Mouse (Mus musculus): ENCODE measurements around the gene Reep1.
"Not testable (repeated sequence)": the region's sequence is repeated elsewhere in the genome, so short reads cannot be mapped to it uniquely, and the experiment has no call there.

The Reep1 gene

GRCm38 (mm10) chr6:71788348-71788747 lies 81.0 kb downstream of the Reep1 start:
- DNase-seq, result peak; percentile 51

DNA sequence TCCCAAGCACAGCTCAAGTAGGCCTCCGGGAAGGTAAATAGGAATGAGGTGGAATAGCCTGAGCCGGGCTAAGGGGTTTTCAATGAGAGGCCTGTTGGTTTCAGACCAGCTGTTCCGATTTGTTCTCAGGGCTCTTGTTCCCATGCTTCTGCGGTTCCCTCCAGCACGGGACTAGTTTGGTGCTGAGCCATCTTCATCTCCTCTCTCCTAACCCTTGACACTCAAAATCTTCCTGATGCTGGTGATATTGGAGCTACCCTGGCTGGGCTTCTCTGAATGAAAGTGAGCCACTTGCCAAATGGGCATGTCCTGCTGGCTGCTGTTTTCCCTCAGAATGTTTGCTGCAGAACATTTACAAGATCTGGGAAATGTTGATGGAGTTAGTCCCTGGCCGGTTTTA lies 84.4 kb downstream of the Reep1 start:
- DNase-seq, result no peak

GRCm38 (mm10) chr6:71799391-71799790 lies 92.0 kb downstream of the Reep1 start:
- DNase-seq, result no peak

DNA sequence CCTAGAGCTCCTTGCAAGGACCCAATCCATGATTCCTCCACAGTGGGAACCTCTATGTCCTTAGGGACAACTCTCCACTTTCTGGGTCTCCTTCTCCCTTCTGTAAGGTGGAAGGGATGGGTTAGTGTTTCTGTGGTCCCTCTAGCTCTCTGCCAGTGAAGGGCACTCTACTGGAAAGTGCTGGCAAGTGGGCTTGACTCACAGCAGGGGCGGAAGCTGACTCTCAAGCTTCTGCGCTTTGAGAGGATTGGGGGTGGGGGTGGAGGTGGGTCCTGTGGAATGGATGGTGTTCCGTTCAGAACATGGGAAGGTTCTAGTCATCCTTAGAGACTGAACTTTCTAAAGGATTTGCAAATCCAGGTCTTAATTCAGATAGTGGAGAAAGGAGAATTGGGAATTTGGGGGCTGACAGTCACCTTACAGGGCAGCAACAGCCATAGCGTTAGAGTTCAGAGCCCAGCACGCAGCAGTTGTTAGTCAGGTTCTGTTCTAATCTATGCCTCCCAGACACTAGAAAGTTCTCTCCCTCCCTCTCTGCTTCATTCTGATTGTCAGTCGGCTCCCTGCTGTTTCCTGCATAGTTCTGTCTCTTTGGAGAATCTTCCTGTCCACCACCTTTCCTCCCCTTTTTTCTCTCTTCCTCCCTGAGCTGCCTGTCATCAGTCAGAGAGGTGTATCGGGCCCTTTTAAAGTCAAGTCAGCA lies 93.8 kb downstream of the Reep1 start:
- DNase-seq, result no peak

- DNase-seq, result no peak
Measured at GRCm38 (mm10) chr6:71801714-71802094, 94.3 kb downstream of the Reep1 start.

- no peak for DNase-seq
Measured at GRCm38 (mm10) chr6:71803609-71804008, 96.2 kb downstream of the Reep1 start.

GRCm38 (mm10) chr6:71804061-71804829 lies 96.9 kb downstream of the Reep1 start:
- DNase-seq, result peak; percentile 85

DNA sequence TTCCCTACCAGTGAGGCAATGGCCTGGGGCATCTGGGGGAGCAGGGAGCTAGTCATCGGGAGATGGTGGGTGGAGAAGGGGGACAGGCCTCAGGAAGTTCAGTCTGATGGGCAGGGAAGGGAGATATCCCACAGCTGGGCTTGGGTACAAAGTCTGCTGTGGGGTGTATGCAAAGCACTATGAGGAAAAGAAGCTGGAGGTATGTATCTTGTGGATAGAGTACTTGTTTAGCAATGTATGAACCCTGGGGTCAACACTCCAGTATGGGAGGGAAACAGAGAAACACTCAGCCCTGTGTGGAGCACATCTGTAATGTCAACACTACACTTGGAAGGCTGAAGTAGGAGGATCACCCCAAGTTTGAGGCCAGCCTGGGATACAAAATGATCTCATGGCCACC lies 99.4 kb downstream of the Reep1 start:
- no peak for DNase-seq

DNA sequence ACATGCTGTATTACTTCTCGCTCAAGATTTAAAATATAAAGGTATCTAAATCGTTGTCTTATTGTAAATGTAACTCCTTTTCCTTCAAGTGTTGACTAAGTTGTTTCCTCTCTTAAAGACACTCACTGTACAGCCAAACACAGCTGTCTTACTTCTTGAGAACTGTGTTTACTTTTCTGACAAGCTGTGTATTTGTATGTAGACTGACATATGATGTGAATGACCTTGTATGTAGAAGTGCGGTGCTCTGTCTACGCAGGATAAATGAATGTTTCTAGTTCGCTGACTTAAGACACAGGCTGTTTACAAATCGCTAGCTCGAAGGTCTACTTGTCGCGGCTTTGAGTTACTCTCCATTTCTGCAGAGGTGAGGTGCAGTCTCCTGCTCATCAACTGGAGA lies 102.5 kb downstream of the Reep1 start:
- no peak for DNase-seq

DNA sequence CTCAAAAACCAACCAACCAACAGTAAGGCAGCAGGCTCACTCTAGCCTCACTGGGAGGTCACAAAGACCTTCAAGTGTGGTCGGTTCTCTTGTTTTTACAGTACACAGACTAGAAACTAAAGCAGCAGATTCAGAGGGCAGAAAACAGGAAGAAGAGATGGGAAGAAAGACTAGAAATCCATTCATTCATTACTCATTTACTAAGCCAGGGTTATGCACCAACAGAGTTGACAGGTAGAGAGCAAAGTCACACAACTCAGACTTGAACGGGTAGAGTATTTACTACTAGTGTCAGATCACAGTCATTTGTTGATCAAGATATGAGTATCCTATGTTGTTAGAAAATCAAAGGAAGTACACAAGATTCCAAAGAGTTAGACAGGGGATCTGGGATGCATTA lies 105.5 kb downstream of the Reep1 start:
- DNase-seq, result no peak

DNA sequence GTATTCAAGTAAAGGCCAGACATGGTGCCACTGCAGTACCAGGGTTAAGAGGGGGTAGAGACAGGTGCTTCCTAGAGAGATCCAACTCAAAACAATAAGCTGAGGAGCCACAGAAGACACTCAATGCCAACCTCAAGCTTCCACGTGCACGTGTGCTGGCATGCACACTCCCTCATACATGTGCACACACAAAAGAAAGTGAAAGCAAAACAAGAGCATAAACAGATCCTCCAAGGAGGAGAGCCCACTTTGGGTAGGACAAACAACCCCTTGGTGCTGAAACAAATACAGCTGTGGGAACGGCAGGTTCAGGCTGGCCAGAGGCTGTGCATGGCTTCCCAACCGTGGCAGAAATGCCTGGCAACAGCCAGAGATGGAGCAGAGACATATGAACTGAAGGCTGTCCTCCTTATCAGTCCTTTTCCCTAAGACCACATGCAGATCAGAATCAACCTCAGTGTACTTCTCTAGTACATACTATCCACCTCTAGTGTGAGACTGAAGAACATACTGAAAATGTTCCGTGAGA lies 112.5 kb downstream of the Reep1 start:
- no peak for DNase-seq

DNA sequence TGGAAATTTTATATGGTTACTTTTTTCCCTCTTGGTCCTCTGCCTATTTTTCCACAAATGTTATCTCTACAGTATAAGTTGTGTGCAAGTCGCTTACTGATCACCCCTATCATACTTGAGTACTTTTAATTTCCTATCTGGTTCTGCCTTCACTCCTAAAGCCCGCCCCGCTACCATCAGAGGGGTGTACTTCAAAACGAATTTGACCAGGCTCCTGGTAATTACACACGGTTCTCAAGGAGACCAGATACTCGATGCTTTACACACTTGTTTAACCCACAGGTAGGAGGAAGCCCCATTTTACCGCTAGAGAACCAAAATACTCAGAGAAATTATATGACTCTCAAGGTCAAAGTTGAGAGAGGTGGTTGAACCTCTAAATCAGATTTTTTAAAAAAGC lies 115.7 kb downstream of the Reep1 start:
- no peak for DNase-seq

GRCm38 (mm10) chr6:71823488-71823887 lies 116.1 kb downstream of the Reep1 start:
- DNase-seq, result peak; percentile 88

GRCm38 (mm10) chr6:71823961-71824360 lies 116.6 kb downstream of the Reep1 start:
- DNase-seq, result no peak

DNA sequence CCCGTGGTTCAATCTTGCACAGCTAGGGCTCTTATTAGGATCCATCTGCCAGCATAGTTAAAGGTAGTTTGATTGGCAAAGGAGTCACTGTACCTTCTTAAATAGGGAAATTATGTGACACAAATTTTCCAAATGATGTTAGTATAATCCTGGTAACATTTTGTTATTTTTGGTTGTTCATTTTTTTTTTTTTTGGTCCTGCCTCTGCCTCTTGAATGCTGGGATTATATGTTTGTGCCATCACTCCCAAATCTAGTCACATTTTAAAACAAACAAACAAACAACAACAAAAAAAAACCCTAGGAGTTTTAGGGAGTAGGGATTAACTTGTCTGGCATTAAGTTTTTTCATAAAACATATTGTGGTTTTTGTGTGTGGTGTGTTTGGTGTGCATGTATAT lies 119.5 kb downstream of the Reep1 start, which contains the start of gene Mrpl35:
Gene Mrpl35, minus strand, starts transcription at position 101 of the 400 bp plus-strand sequence.
- no peak for DNase-seq

GRCm38 (mm10) chr6:71829768-71830167 lies 122.4 kb downstream of the Reep1 start:
- no peak for DNase-seq

DNA sequence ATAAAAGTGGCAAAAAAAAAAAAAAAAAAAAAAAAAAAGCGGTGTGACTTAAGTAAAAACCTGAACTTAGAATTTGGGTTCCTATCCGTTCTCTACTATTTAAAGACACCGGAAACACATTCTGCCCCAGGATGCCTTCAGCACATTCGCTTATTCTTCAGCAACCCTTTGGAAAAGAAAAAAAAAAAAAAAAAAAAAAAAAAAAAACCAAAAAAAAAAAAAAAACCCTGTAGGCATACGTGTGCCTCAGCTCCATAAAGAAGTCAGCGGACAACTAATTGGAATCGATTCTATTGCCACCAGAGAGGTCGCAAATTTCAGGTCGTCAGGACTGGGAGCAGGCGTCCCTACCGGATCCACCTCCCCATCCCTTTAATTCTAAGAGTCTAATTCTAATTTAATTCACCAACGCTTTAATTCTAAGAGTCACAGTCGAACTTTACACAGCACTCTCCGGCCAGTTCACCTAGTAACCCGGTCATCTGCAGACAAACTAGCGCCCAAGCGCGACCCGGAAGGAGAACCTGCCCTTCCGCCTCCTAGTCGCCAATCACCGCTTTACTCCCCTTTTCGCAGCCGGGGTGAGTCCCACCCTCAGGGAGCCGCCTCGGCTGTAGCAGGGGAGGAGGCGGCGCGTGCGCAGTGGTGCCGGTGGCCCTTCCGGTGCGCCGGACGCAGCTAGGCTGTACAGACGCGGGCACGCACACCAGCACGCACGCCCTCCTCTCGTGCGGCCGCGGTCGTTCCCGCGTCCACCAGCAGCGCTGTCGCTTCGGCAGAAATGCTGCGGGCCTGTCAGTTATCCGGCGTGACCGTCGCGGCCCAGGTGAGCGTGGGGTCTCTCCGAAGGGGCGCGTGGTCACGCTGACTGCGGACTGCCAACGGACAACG lies 123.6 kb downstream of the Reep1 start, which contains the start of gene Immt:
Gene Immt, plus strand, starts transcription at position 642 of the 891 bp plus-strand sequence.
- DNase-seq, result peak; percentile 95

GRCm38 (mm10) chr6:71831581-71831960 lies 124.2 kb downstream of the Reep1 start:
- peak; percentile 93 for DNase-seq

GRCm38 (mm10) chr6:71836811-71837210 lies 129.4 kb downstream of the Reep1 start:
- no peak for DNase-seq

GRCm38 (mm10) chr6:71839815-71840214 lies 132.5 kb downstream of the Reep1 start:
- no peak for DNase-seq

- DNase-seq, result no peak
Measured at GRCm38 (mm10) chr6:71840597-71841290, 133.4 kb downstream of the Reep1 start.

GRCm38 (mm10) chr6:71846906-71847305 lies 139.5 kb downstream of the Reep1 start:
- not testable (repeated sequence) for DNase-seq

Measured in thymus, postnatal 4 days (tissue).